Mouse (Mus musculus): Measurements from ENCODE around the gene 4931422A03Rik. TPM values are rescaled to one million over a fixed set of nuclear protein-coding genes. Genes with fewer than 3 reads are reported as not detected.

The 4931422A03Rik gene
- polyA plus RNA-seq, 1 experiment from 2014 or later: 1.9 TPM

DNA sequence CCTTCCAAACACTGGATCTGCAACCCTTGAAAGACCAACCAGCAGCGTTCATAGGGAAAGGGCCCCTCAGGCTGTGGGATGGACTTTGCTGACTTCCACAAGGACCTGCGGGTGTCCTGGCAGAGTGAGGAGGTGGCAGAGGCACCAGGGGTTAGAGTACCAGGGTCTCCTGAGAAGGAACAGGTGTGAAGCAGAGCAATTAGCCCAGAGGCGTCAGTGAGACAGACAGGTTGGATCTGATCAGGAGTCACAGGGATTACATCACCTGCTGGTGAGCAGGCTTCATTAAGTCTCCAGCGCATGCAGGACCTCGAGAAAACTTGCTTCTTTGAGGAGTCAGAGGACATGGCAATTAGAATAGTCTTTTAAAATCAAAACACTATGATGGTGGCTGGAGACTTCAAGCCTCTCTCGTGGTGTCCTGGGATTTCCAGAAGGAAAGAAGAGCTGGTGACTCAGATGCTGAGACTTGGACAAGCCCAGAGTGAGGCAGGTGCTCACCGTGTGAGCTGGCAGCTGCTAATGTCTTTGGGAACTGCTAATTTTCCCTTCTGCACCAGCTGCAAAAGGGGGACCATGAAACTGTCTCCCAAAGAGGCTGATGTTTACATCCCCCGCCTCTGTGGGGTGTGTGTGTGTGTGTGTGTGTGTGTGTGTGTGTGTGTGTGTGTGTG, 80.0 kb downstream of the 4931422A03Rik start:
- no peaks in the 10 kb centered on the region for H3K4me1 ChIP-seq (replicated peaks; ENCODE audit: control insufficient read depth, insufficient read depth, low read length)
- no peak overlapping the region for H3K4me2 ChIP-seq (ENCODE audit: low read depth, low read length)
- no peaks in the 10 kb centered on the region for H3K9me3 ChIP-seq (ENCODE audit: control insufficient read depth, low read length)
- H3K4me3 ChIP-seq (ENCODE audit: low read length): no peak overlapping the region
- no peaks in the 10 kb centered on the region for H3K36me3 ChIP-seq (ENCODE audit: control insufficient read depth, insufficient read depth, low read length)
- H3K27me3 ChIP-seq (ENCODE audit: control insufficient read depth, insufficient read depth, low read depth, low read length): no peaks in the 10 kb centered on the region
- H3K9ac ChIP-seq (ENCODE audit: low read length): no peak overlapping the region
- ATAC-seq (ENCODE audit: low read depth): no peak
- WGBS: 49% methylated on average over 8 of the region's 8 CpGs
- no peak overlapping the region for H3K27ac ChIP-seq (ENCODE audit: low read length)

- Histone ChIP-seq H3K9me3 (ENCODE audit: control insufficient read depth, low read length) (no peaks in the 10 kb centered on the region), H3K36me3 (ENCODE audit: control insufficient read depth, insufficient read depth, low read length) (no peaks in the 10 kb centered on the region), H3K27me3 (ENCODE audit: control insufficient read depth, insufficient read depth, low read depth, low read length) (no peaks in the 10 kb centered on the region), H3K27ac (ENCODE audit: low read length) (no peak overlapping the region), H3K4me1 (replicated peaks; ENCODE audit: control insufficient read depth, insufficient read depth, low read length) (no peaks in the 10 kb centered on the region), H3K4me3 (ENCODE audit: low read length) (no peak overlapping the region), H3K9ac (ENCODE audit: low read length) (no peak overlapping the region), H3K4me2 (ENCODE audit: low read depth, low read length) (no peak overlapping the region)
- 72% methylated on average over 8 of the region's 8 CpGs for WGBS
- no peak for ATAC-seq (ENCODE audit: low read depth)
Observed at GRCm38 (mm10) chr2:103946892-103947291, 81.3 kb downstream of the 4931422A03Rik start.

GRCm38 (mm10) chr2:103945571-103946092, 82.5 kb downstream of the 4931422A03Rik start:
- 64% methylated on average over 5 of the region's 5 CpGs for WGBS
- no peaks in the 10 kb centered on the region for H3K27me3 ChIP-seq (ENCODE audit: control insufficient read depth, insufficient read depth, low read depth, low read length)
- H3K27ac ChIP-seq (ENCODE audit: low read length): no peak overlapping the region
- ATAC-seq (ENCODE audit: low read depth): no peak
- no peaks in the 10 kb centered on the region for H3K36me3 ChIP-seq (ENCODE audit: control insufficient read depth, insufficient read depth, low read length)
- no peak overlapping the region for H3K4me2 ChIP-seq (ENCODE audit: low read depth, low read length)
- H3K4me1 ChIP-seq (replicated peaks; ENCODE audit: control insufficient read depth, insufficient read depth, low read length): no peaks in the 10 kb centered on the region
- no peak overlapping the region for H3K9ac ChIP-seq (ENCODE audit: low read length)
- H3K9me3 ChIP-seq (ENCODE audit: control insufficient read depth, low read length): no peaks in the 10 kb centered on the region
- no peak overlapping the region for H3K4me3 ChIP-seq (ENCODE audit: low read length)

- H3K9ac ChIP-seq (ENCODE audit: low read length): no peak overlapping the region
- ATAC-seq (ENCODE audit: low read depth): no peak
- H3K9me3 ChIP-seq (ENCODE audit: control insufficient read depth, low read length): no peaks in the 10 kb centered on the region
- H3K4me1 ChIP-seq (replicated peaks; ENCODE audit: control insufficient read depth, insufficient read depth, low read length): no peaks in the 10 kb centered on the region
- H3K4me2 ChIP-seq (ENCODE audit: low read depth, low read length): no peak overlapping the region
- H3K27ac ChIP-seq (ENCODE audit: low read length): no peak overlapping the region
- 74% methylated on average over 2 of the region's 2 CpGs for WGBS
- no peak overlapping the region for H3K4me3 ChIP-seq (ENCODE audit: low read length)
- H3K27me3 ChIP-seq (ENCODE audit: control insufficient read depth, insufficient read depth, low read depth, low read length): no peaks in the 10 kb centered on the region
- H3K36me3 ChIP-seq (ENCODE audit: control insufficient read depth, insufficient read depth, low read length): no peaks in the 10 kb centered on the region
Observed at GRCm38 (mm10) chr2:103944859-103945258, 83.3 kb downstream of the 4931422A03Rik start.

- Histone ChIP-seq H3K27me3 (ENCODE audit: control insufficient read depth, insufficient read depth, low read depth, low read length) (no peaks in the 10 kb centered on the region), H3K36me3 (ENCODE audit: control insufficient read depth, insufficient read depth, low read length) (no peaks in the 10 kb centered on the region), H3K9me3 (ENCODE audit: control insufficient read depth, low read length) (no peaks in the 10 kb centered on the region), H3K4me1 (replicated peaks; ENCODE audit: control insufficient read depth, insufficient read depth, low read length) (no peaks in the 10 kb centered on the region), H3K27ac (ENCODE audit: low read length) (no peak overlapping the region), H3K9ac (ENCODE audit: low read length) (no peak overlapping the region), H3K4me2 (ENCODE audit: low read depth, low read length) (no peak overlapping the region), H3K4me3 (ENCODE audit: low read length) (no peak overlapping the region)
- 74% methylated on average over 3 of the region's 3 CpGs for WGBS
- ATAC-seq (ENCODE audit: low read depth): no peak
Observed at GRCm38 (mm10) chr2:103941085-103941484, 87.1 kb downstream of the 4931422A03Rik start.

- H3K4me3 ChIP-seq (ENCODE audit: low read length): no peak overlapping the region
- no peak for ATAC-seq (ENCODE audit: low read depth)
- no peak overlapping the region for H3K9ac ChIP-seq (ENCODE audit: low read length)
Observed at GRCm38 (mm10) chr2:103939003-103939402, 89.2 kb downstream of the 4931422A03Rik start.

DNA sequence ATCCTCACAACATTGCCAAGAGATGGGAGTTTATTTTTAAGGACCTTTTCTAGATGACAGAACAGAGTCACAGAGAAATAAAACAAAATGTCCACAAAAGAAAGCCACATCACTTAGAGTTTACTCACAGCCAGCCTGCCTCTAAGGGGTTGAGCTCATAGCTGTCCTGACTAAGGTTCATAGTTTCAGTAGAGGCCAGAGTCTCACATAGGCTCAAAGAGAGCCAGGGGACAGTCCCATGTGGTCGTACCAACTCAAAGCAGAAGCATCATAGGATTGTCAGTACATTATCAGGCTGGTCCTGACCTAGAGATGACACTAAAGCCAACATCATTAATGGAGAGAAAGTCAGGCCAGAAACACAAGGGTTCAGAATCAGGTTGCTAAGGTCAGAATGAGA, 89.6 kb downstream of the 4931422A03Rik start:
- no peaks in the 10 kb centered on the region for H3K27me3 ChIP-seq (ENCODE audit: control insufficient read depth, insufficient read depth, low read depth, low read length)
- 71% methylated on average over 1 of the region's 1 CpGs for WGBS
- H3K36me3 ChIP-seq (ENCODE audit: control insufficient read depth, insufficient read depth, low read length): no peaks in the 10 kb centered on the region
- no peak for ATAC-seq (ENCODE audit: low read depth)
- H3K4me1 ChIP-seq (replicated peaks; ENCODE audit: control insufficient read depth, insufficient read depth, low read length): no peaks in the 10 kb centered on the region; the same call in 1 of the 2 replicates
- H3K9ac ChIP-seq (ENCODE audit: low read length): no peak overlapping the region
- no peaks in the 10 kb centered on the region for H3K9me3 ChIP-seq (ENCODE audit: control insufficient read depth, low read length)
- no peak overlapping the region for H3K4me3 ChIP-seq (ENCODE audit: low read length)
- no peak overlapping the region for H3K4me2 ChIP-seq (ENCODE audit: low read depth, low read length)
- no peak overlapping the region for H3K27ac ChIP-seq (ENCODE audit: low read length)

More at GRCm38 (mm10) chr2:103939003-103939402, 89.2 kb downstream of the 4931422A03Rik start:
- no peak overlapping the region for H3K4me2 ChIP-seq (ENCODE audit: low read depth, low read length)
- H3K27ac ChIP-seq (ENCODE audit: low read length): no peak overlapping the region
- no peaks in the 10 kb centered on the region for H3K27me3 ChIP-seq (ENCODE audit: control insufficient read depth, insufficient read depth, low read depth, low read length)
- H3K9me3 ChIP-seq (ENCODE audit: control insufficient read depth, low read length): no peaks in the 10 kb centered on the region
- no peaks in the 10 kb centered on the region; the same call in 1 of the 2 replicates for H3K4me1 ChIP-seq (replicated peaks; ENCODE audit: control insufficient read depth, insufficient read depth, low read length)
- H3K36me3 ChIP-seq (ENCODE audit: control insufficient read depth, insufficient read depth, low read length): no peaks in the 10 kb centered on the region

GRCm38 (mm10) chr2:103937670-103938069, 90.5 kb downstream of the 4931422A03Rik start:
- H3K4me1 ChIP-seq (replicated peaks; ENCODE audit: control insufficient read depth, insufficient read depth, low read length): no peaks in the 10 kb centered on the region; the same call in 1 of the 2 replicates
- no peaks in the 10 kb centered on the region for H3K27me3 ChIP-seq (ENCODE audit: control insufficient read depth, insufficient read depth, low read depth, low read length)
- no peaks in the 10 kb centered on the region for H3K9me3 ChIP-seq (ENCODE audit: control insufficient read depth, low read length)
- H3K36me3 ChIP-seq (ENCODE audit: control insufficient read depth, insufficient read depth, low read length): no peaks in the 10 kb centered on the region
- 83% methylated on average over 2 of the region's 2 CpGs for WGBS
- no peak overlapping the region for H3K9ac ChIP-seq (ENCODE audit: low read length)
- H3K4me3 ChIP-seq (ENCODE audit: low read length): no peak overlapping the region
- H3K27ac ChIP-seq (ENCODE audit: low read length): no peak overlapping the region
- H3K4me2 ChIP-seq (ENCODE audit: low read depth, low read length): no peak overlapping the region
- ATAC-seq (ENCODE audit: low read depth): no peak

DNA sequence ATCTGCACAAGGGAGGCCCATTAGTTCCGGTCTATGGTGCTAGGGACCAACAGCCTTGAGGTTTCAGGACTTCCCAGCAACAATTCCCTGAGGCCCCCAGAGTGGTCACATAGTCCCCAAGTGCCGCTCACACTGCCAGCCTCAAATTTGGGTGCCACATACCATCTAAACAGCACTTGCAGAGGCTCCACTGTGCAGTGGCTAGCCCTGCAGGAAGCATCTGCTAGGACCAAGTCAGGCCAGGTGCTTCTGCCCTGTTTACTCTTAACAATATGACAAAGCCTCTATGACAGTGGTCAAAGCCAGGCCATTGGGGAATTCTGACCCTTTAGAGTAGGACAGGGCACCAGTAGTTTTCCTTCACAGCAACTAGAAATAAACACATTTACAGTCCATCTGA, 91.5 kb downstream of the 4931422A03Rik start:
- WGBS: 90% methylated on average over 2 of the region's 2 CpGs
- Histone ChIP-seq H3K4me1 (replicated peaks; ENCODE audit: control insufficient read depth, insufficient read depth, low read length) (no peaks in the 10 kb centered on the region; the same call in 1 of the 2 replicates), H3K4me3 (ENCODE audit: low read length) (no peak overlapping the region), H3K4me2 (ENCODE audit: low read depth, low read length) (no peak overlapping the region), H3K9me3 (ENCODE audit: control insufficient read depth, low read length) (no peaks in the 10 kb centered on the region), H3K9ac (ENCODE audit: low read length) (no peak overlapping the region), H3K27ac (ENCODE audit: low read length) (no peak overlapping the region), H3K27me3 (ENCODE audit: control insufficient read depth, insufficient read depth, low read depth, low read length) (no peaks in the 10 kb centered on the region), H3K36me3 (ENCODE audit: control insufficient read depth, insufficient read depth, low read length) (no peaks in the 10 kb centered on the region)
- ATAC-seq (ENCODE audit: low read depth): no peak

All from lung, embryonic 16.5 days (tissue).